Mouse (Mus musculus) left cerebral cortex, adult 8-10 months (tissue): ENCODE measurements around the gene C530008M17Rik. TPM values are rescaled to one million over a fixed set of nuclear protein-coding genes. Genes with fewer than 3 reads are reported as not detected.

Experiments
- DNase-seq, 2 experiments: peaks; one replicate each; pipeline ENCODE4 v3.0.0; 2022; ENCODE audit warnings: low spot score in 2 of 2
- total RNA-seq, 4 experiments: library from RNA; stranded (reverse); gene quantifications; 2 replicates each; pipeline ENCODE4 v1.2.4; 2022

Gene C530008M17Rik
- total RNA-seq, 4 experiments from 2014 or later: 48.2 to 53.4 (median 51.1) TPM

GRCm38 (mm10) chr5:76769572-76769971 lies 113.3 kb downstream of the C530008M17Rik start:
- DNase-seq: no peak

DNA sequence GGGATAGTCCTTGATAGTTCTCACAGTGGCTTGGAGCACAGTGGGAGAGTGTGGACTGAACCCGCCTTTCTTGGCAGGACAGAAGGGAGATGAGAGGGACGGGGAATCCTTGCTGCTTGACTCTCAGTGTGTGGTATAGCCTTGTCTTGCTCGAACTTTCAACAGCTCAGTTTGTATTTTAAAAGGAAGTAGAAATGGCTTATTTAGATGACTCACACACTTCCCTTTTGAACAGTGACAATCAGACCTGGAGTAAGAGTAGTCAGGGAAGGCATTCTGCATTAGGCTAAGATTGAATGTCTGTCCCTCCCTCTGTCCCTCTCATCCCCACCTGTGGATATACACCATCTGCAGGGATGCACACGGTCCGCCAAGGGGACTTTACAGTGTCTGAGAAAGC lies 115.1 kb downstream of the C530008M17Rik start:
- no peak for DNase-seq

DNA sequence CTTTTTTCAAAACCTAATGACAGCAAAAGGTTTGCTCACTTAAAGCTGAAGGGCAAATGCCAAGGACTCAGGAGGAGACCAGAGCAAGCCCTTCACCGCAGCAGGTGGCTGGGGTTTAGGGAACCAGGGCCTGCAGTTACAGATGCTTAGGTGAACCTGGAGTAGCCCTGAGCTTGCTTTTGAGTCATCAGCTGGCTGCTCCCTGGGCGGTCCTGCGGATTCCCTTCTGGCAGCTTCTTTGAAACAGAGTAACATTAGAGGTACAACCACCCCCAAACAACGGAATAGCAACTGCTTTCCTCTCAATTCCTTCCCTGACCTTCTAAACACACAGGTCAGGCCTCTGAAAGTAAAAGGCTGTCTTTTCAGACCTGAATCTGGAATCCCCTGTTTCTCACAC lies 116.5 kb downstream of the C530008M17Rik start:
- no peak for DNase-seq

DNA sequence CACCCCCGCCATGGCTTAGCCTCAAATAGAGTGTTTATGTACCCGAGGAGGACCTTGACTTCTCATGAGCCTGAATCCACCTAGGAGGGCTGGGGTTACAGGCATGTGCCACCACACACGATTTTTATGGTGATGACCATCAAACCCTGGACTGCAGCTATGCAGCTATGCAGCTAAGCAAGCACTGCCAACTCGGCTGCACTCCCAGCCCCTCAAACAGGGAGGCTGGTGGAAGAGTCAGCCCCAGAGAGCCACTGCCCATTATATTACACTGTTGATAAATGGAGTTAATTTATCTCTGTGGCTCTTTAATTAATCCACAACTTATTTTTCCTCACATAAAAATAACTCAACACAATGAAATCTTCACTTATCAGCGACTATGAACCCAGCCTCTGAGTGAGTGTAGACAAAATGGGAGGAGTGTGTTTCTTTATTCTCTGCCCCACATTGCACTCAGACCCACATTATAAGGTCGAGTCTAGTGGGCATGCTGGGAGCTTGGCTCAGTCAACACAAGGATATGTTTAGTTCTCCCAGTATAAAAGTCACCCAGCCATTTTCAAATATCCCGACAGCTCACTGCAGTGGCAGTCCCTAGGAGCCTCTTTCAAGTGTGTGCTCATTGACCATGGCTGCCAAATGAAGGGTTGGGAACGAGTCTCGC lies 117.3 kb downstream of the C530008M17Rik start:
- DNase-seq: no peak

DNA sequence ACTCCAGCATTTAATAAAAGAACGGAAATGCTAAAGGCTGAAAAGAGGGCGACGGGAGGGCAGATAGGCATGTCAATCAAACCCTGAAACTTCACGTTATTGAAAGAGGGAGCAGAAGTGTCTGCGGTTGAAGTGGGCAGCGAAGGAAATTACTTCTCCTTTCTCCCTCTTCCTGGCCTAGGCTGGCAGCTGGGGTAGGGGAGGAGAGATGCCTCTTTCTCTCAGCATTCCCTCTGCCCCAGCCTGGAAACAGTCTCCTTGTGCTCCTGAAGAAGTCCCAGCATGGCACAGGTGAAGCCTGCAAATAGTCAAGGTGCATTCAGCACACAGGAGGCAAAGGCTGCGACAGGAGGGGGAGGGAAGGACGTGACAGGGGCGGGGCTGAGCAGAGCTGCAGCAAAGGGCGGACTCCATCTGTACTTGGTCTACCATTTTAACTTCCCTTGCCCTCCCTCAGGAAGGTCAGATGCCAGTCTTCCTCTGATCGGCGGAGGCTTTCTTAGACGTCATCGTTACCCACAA lies 122.8 kb downstream of the C530008M17Rik start:
- DNase-seq: no peak

DNA sequence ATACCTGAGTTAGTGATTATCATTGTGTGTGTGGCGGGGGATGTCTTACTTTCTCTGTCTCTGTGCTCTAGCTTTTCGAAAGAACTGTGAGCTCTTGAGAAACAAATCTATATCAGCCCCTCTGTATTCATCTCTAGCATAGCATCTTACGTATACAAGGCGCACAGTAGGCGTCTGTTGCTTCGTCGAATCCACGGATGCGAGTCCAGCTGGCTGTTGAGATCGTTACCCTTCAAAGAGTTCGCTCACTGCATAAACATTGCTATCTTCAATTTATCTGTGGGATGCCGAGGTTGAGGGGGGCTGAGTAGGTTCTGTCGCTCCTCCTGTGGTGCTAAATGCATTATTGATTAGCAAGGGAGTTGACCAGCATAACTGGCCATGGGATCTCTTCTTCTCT lies 125.6 kb downstream of the C530008M17Rik start:
- no peak for DNase-seq

DNA sequence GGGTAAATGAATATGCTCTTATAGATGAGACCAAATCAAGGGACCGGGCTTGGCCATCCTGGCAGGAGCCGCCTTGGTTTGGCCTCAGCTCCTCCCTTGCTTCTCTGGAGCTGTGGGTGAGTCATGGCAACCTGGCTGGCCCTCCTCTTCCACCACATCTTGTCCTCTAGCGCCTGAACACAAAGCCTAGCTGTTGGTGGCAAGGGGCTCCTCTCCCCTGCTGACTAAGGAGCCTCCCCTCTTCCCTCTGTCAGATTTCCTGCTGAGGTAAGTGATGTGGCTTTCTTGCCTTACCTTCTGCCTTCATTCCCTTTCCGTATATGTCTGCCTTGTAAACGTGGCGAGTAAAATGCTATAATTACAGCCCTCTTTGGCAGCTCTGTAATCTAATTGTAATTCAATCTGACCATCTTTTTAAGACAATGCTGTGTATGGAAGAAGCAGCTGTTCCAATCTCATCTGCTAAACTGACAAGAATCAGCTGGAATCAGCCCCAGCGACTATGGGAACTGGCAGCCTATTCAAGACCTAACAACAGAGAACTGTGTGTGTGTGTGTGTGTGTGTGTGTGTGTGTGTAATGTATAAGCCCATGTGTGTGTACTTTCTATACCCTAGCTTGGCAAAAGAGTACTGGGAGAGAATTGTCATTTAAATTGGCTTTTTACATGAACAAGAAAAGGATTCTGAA lies 126.2 kb downstream of the C530008M17Rik start:
- peak in 1 of 2 experiments; percentile 37 for DNase-seq

DNA sequence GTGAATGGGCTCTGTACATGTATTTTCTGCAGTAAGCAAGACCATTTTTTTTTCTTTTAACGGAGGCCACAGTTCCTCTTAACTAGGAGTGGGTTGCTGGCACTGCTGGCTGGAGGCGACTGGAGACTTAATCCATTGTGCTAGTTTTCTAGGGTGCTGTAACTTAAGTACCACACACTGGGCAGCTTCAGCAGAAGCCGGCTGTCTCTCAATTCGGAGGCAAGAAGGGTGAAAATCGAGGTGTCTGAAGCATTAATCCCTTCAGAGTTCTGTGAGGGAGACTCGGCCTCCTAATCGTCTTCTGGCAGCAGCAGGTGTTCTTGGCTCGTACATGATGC lies 126.8 kb downstream of the C530008M17Rik start:
- DNase-seq: no peak

- DNase-seq: no peak
Measured at GRCm38 (mm10) chr5:76784151-76784723, 127.9 kb downstream of the C530008M17Rik start.

GRCm38 (mm10) chr5:76785013-76785412 lies 128.7 kb downstream of the C530008M17Rik start:
- no peak for DNase-seq

DNA sequence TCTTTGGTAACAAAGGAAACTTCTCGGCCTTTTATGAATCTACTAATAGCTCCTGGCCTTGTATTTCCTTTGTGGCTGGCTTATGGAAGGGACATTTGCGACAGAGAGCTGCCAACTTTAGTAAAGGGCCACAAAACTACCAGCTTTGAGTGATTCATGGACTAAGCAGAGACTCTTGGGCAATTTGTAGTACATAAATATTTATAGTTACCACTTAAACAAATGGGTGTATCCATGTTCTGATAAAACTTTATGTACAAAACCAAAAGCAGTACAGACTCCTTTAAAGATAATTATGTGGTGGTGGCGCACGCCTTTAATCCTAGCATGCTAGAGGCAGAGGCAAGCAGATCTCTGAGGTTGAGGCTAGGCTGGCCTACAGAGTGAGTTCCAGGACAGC lies 133.6 kb downstream of the C530008M17Rik start:
- no peak for DNase-seq

- no peak for DNase-seq
Measured at GRCm38 (mm10) chr5:76791280-76791679, 135.0 kb downstream of the C530008M17Rik start.

DNA sequence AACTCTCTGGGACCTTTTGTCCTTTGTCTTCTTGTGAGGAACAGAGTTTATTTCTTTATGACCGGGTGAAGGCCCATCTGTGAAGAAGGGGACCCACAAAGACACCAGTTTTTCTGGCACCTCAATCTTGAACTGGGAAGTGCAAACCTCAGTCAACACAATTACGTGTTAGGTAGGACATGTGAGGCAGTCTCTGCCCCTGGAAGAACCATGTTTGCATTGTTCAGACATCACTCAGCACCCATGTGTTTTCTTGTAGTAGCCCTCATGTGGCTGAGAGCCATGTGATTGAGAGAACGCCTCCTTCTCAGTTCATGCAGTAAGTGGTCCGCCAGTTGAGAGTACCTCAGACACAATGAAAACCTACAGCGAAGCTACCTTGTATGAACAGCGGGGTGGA lies 136.4 kb downstream of the C530008M17Rik start:
- no peak for DNase-seq

DNA sequence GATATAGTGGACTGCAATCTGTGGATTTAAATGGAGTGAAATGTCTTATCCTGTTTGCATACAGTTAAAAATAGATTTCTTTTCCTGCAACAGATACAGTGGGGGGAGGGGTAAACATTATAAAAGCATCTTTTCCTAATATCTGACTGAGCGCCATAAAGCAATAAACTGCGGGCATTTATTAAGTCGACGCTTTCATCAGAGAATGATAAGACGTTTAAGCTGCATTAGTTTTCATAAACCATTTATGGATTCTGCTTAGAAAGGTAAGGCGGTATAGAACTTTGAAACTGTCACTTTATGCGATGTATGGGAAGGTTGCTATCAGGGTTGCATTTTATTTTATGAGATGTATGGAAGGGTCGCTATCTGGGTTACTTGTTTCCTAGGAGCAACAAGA lies 141.7 kb downstream of the C530008M17Rik start:
- DNase-seq: no peak

DNA sequence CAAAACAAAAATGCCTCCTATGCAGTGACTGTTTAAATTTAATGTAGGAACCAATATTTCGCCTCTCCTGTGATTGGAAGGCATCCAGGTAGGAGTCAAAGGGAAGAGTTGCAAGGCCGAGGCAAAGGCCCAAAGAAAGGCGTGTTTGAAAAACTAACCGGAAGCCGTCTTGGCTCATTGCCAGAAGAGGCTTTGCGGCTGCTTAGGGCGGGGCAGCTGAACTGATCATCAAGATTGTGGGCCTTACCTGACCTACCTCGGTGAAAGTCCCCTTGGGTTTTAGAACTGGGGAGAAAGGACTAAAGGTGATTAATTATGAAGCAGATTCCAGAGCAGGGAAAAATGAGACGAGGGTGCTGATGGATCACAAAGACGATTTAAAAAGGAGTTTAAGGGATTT lies 143.2 kb downstream of the C530008M17Rik start:
- no peak for DNase-seq

GRCm38 (mm10) chr5:76809031-76809430 lies 152.7 kb downstream of the C530008M17Rik start:
- no peak for DNase-seq

- DNase-seq: peak in 1 of 2 experiments; percentile 21
Measured at GRCm38 (mm10) chr5:76815035-76815434, 158.7 kb downstream of the C530008M17Rik start.

DNA sequence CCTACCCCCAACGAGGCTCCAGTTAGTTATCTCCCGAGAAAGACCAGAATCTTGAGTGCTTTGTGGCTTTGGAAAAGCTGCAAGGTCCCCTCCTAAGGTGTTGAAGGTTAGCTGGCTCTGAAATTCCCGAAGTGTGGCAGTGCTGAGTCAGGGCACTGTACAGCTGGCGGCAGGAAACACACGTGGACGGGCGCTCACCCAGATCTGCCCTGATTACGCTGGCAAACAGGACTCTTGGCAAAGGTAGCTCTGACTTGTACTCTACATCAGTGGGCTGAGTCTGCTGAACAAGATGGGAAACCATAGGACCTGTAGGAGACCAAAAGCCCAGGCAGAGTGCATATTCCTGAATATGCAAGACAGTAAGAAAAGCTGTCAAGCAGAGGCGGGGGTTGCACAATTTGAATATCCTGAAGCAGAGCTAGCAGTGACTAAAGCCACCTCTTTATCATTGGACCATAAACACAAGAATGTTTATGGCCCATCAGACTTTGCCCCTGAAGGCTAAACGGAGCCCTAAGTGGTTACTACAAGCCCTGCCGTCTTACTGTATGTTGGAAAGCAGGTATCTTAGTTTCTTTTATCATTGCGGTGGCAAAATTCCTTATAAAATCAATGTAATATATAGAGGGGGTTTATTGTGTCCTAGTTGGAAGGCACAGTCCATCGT lies 159.6 kb downstream of the C530008M17Rik start:
- DNase-seq: no peak

DNA sequence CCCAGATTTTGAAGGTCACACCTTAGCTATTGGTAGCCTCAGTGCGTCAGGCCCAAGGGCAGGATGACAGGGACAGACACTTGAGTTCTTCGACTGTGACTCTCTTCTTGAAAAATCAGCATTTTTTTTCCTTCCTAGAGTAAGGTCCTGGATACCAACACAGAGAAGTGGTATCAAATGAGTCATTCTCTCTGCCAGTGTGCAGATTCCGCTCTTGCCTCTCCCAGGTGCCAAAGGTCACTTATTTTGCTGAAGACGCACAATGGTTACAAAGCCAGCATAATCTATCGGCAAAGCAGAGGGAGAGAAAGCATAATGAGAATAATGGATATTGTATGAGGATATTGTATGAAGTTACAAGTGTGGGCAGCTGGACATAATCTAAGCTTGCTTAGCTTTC lies 160.4 kb downstream of the C530008M17Rik start:
- DNase-seq: no peak

GRCm38 (mm10) chr5:76817678-76818077 lies 161.4 kb downstream of the C530008M17Rik start:
- no peak for DNase-seq

DNA sequence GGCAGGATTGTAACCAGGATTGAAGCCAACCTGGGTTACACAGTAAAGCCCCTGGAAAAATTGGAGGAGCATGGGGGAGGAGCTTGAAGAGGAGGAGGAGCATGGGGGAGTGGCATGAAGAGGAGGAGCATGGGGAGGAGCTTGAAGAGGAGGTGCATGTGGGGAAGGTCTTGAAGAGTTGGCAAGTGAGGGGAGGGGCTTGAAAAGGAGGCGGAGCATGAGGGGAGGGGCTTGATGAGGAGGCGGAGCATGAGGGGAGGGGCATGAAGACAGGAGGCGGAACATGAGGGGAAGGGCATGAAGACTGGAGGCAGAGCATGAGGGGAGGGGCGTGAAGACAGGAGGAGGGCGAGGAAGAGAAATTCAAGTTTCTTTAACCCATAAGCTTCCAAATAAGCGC lies 162.5 kb downstream of the C530008M17Rik start:
- no peak for DNase-seq

DNA sequence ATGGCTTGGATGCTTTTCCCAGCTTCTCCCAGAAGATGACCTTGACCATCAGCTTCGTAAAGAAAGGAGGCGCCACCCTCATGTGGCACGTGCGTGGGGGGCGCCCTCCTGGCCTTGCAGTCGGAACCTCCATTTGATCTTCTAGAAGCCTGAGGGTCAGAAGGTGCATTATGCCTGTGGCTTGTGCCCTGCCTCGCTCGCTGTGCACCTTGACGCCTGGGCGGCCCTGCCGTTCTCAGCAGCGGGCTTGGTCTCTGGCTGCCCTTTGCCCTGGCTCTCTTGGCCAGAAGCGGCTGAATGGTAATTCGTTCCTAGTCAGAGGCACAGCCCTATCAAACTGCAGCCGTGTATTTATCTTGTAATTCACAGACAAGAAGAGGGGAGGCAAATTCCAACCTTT lies 165.8 kb downstream of the C530008M17Rik start:
- no peak for DNase-seq
